Mouse (Mus musculus): ENCODE results near the gene Bank1. TPM values are rescaled to one million over a fixed set of nuclear protein-coding genes. Genes with fewer than 3 reads are reported as not detected.

Bank1 gene
- total and polyA plus RNA-seq, 2 experiments from 2014 or later, result 0.10 to 0.25 TPM

DNA sequence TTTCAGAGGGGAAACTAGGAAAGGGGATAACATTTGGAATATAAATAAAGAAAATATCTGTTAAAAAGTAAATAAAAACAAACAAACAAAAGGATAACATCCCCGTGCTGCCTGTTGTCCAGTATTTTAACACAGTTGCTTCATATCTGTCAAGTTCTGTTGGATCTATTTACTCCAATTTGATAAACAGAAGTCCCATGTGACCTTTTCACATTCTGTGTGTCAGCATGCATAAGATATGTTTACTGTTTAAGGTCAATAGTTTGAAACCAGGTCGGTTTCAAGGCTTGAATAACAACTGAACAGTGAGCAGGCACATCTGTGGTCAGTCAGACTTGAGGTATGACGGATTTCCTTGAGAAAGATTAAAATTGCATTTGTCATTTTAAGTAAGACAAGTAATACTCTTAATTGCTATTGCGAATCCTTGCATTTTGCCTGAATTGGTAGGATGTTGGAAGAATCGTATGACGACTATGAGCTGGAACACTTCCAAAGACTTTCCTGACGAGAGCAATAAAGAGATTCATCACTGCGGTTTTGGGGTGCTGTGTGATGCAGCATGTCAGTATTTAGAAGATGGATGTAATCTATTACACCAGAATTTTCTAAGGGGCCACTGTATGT is 60.8 kb downstream of the Bank1 start:
- ATAC-seq (no peak), DNase-seq (ENCODE audit: low spot score) (no peak)
- 84% methylated on average over 8 of the region's 8 CpGs for WGBS
- Histone ChIP-seq H3K4me1 (ENCODE audit: insufficient read depth, low read length) (no peaks in the 10 kb centered on the region), H3K27me3 (ENCODE audit: insufficient read depth, low read length) (no peaks in the 10 kb centered on the region), H3K9me3 (ENCODE audit: low read length) (no peaks in the 10 kb centered on the region), H3K36me3 (ENCODE audit: insufficient read depth, low read length) (no peaks in the 10 kb centered on the region), H3K4me3 (ENCODE audit: low read length) (no peak overlapping the region), H3K27ac (no peak overlapping the region), H3K4me2 (ENCODE audit: low read depth, low read length) (no peak overlapping the region), H3K9ac (replicated peaks; ENCODE audit: low read length) (no peak overlapping the region)
- TF ChIP-seq CTCF (IDR thresholded peaks at IDR 0.05; ENCODE audit: low read depth), result no peak

DNA sequence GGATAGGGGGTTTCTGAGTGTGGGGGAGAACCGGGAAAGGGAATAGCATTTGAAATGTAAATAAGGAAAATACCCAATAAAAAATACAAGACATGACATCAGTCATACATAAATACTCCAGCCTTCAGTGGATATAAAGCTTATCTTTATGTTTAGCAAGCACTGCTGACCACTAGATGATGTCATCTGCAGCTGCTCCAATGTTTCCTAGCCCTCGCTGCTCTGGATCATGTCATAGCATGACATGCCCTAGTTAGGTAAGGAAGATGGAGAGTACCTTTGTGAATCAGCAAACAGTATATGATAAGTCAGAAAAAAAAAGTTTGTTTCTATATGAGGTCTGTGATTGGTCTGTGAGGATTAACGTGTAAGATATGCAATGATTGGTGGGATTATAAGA is 68.1 kb downstream of the Bank1 start:
- TF ChIP-seq CTCF (IDR thresholded peaks at IDR 0.05; ENCODE audit: low read depth), result no peak
- WGBS, result 87% methylated on average over 3 of the region's 3 CpGs
- H3K27ac ChIP-seq, result no peak overlapping the region

DNA sequence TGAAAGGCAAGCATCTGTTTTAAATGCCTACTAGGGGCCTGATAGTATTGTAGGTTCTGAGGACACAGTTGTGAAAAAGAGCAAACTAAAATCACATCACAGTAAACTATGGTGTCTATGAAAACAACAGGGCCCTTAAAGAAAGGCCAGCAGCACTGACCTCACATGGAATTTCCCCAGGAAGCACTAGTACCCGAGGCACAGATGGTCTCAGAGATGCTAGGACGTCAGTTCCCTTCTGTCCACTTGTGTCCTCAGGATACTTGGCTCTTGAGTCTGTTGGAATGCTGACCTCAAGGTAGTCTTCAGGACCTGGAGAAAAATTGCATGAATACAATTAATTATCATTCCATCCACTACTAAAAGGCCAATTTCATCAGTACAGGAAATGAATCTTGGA is 71.2 kb downstream of the Bank1 start:
- 59% methylated on average over 2 of the region's 2 CpGs for WGBS
- H3K36me3 ChIP-seq (ENCODE audit: insufficient read depth, low read length), result no peaks in the 10 kb centered on the region
- H3K4me1 ChIP-seq (ENCODE audit: insufficient read depth, low read length), result no peaks in the 10 kb centered on the region
- DNase-seq (ENCODE audit: low spot score) (no peak), ATAC-seq (no peak)
- no peak overlapping the region for H3K4me3 ChIP-seq (ENCODE audit: low read length)
- no peak for TF ChIP-seq CTCF (IDR thresholded peaks at IDR 0.05; ENCODE audit: low read depth)
- H3K9ac ChIP-seq (replicated peaks; ENCODE audit: low read length), result no peak overlapping the region
- no peak overlapping the region for H3K27ac ChIP-seq
- no peaks in the 10 kb centered on the region for H3K27me3 ChIP-seq (ENCODE audit: insufficient read depth, low read length)
- no peaks in the 10 kb centered on the region for H3K9me3 ChIP-seq (ENCODE audit: low read length)
- H3K4me2 ChIP-seq (ENCODE audit: low read depth, low read length), result no peak overlapping the region

More for the DNA sequence above, 68.1 kb downstream of the Bank1 start:
- H3K27me3 ChIP-seq (ENCODE audit: insufficient read depth, low read length), result no peaks in the 10 kb centered on the region
- no peak for ATAC-seq
- H3K4me1 ChIP-seq (ENCODE audit: insufficient read depth, low read length), result no peaks in the 10 kb centered on the region
- H3K36me3 ChIP-seq (ENCODE audit: insufficient read depth, low read length), result no peaks in the 10 kb centered on the region
- H3K9me3 ChIP-seq (ENCODE audit: low read length), result no peaks in the 10 kb centered on the region
- DNase-seq (ENCODE audit: low spot score), result no peak
- no peak overlapping the region for H3K4me2 ChIP-seq (ENCODE audit: low read depth, low read length)
- H3K9ac ChIP-seq (replicated peaks; ENCODE audit: low read length), result no peak overlapping the region
- no peak overlapping the region for H3K4me3 ChIP-seq (ENCODE audit: low read length)

DNA sequence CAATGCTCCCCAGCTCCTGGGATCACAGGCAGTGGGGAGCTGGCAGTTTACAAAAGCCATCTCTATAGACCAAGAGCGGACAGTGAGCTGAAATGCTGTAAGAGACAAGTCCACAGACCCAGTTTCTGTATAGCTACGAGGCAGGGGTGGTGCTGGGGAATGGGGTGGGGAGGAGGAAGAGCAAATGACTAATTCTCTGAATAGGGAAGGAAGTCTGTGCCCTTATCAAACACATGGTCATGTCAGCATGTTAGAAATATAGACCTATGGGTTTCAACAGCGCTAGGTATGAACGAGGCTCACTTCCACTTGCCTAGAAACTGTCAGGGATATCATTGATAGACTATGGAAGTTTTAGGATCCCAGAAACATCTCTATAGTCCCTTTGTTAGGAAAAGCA is 73.0 kb downstream of the Bank1 start:
- WGBS, result 83% methylated on average over 4 of the region's 4 CpGs
- ATAC-seq (no peak), DNase-seq (ENCODE audit: low spot score) (no peak)
- no peak for TF ChIP-seq CTCF (IDR thresholded peaks at IDR 0.05; ENCODE audit: low read depth)
- H3K9ac ChIP-seq (replicated peaks; ENCODE audit: low read length), result no peak overlapping the region
- no peaks in the 10 kb centered on the region for H3K4me1 ChIP-seq (ENCODE audit: insufficient read depth, low read length)
- H3K27me3 ChIP-seq (ENCODE audit: insufficient read depth, low read length), result no peaks in the 10 kb centered on the region
- H3K4me3 ChIP-seq (ENCODE audit: low read length), result no peak overlapping the region
- no peak overlapping the region for H3K4me2 ChIP-seq (ENCODE audit: low read depth, low read length)
- H3K27ac ChIP-seq, result no peak overlapping the region
- no peaks in the 10 kb centered on the region for H3K36me3 ChIP-seq (ENCODE audit: insufficient read depth, low read length)
- H3K9me3 ChIP-seq (ENCODE audit: low read length), result no peaks in the 10 kb centered on the region

DNA sequence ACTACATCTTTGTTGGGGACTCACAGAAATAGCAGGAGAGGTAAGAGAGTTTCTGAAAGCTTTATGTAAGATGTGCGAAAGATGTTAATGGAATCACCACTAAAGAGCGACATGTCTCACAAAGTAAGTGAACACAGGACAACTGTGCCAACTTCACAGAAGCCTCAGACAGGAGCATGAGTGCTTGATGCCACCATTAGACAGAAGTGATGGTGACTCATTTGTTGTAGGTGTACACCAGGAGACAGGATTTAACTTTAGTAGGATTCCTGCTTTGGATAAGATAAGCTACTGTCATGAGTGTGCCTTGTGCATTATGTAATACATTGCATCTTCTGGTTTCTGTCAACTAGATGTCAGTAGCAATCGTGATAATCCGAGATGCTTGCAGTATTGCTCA is 74.3 kb downstream of the Bank1 start:
- H3K9ac ChIP-seq (replicated peaks; ENCODE audit: low read length), result no peak overlapping the region
- no peak for ATAC-seq
- H3K4me2 ChIP-seq (ENCODE audit: low read depth, low read length), result no peak overlapping the region
- no peaks in the 10 kb centered on the region for H3K9me3 ChIP-seq (ENCODE audit: low read length)
- DNase-seq (ENCODE audit: low spot score), result no peak
- no peak for TF ChIP-seq CTCF (IDR thresholded peaks at IDR 0.05; ENCODE audit: low read depth)
- no peak overlapping the region for H3K4me3 ChIP-seq (ENCODE audit: low read length)
- H3K27me3 ChIP-seq (ENCODE audit: insufficient read depth, low read length), result no peaks in the 10 kb centered on the region
- no peaks in the 10 kb centered on the region for H3K4me1 ChIP-seq (ENCODE audit: insufficient read depth, low read length)
- 95% methylated on average over 4 of the region's 4 CpGs for WGBS
- no peaks in the 10 kb centered on the region for H3K36me3 ChIP-seq (ENCODE audit: insufficient read depth, low read length)
- no peak overlapping the region for H3K27ac ChIP-seq

DNA sequence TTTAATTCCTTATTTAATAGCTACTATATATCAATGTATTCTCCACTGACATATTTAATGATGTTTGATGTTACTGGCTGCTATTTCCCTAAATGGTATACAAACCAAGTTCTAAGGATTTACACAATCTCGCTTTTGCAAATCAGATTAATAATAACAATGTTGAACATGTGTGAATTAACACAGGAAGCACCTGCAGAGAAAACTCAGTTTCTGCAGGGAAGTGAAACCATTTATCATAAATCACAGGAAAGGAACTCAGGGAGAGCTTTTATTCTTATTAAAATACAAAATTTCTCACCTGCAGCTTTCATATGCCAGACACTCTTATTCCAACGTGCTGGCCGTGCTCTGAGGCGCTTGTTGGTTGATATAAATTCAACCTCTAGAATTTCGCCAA is 78.5 kb downstream of the Bank1 start:
- Histone ChIP-seq H3K4me1 (ENCODE audit: insufficient read depth, low read length) (no peaks in the 10 kb centered on the region), H3K27ac (no peak overlapping the region), H3K27me3 (ENCODE audit: insufficient read depth, low read length) (no peaks in the 10 kb centered on the region), H3K9ac (replicated peaks; ENCODE audit: low read length) (no peak overlapping the region), H3K4me3 (ENCODE audit: low read length) (no peak overlapping the region), H3K4me2 (ENCODE audit: low read depth, low read length) (no peak overlapping the region), H3K9me3 (ENCODE audit: low read length) (no peaks in the 10 kb centered on the region), H3K36me3 (ENCODE audit: insufficient read depth, low read length) (no peaks in the 10 kb centered on the region)
- TF ChIP-seq CTCF (IDR thresholded peaks at IDR 0.05; ENCODE audit: low read depth), result no peak
- WGBS, result 75% methylated on average over 5 of the region's 5 CpGs
- DNase-seq (ENCODE audit: low spot score) (no peak), ATAC-seq (no peak)

DNA sequence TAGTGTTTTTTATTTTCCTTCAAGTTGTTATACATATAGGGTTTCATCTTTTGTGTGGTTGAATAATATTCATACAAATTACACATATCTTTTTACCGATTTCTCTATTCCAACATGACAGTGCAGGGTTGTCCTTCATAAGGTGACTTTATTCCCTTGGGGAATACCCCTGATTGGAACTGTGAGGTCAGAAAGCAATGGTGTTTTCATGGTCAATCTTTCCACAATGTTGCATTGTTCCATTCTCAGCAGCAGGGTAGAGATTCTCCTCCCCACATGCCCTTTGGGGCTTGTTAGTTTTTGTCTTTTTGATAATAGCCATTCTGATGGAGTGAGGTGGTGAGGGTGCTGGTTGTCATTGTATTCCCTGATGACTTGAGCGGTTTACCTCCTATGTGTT is 80.9 kb downstream of the Bank1 start:
- H3K36me3 ChIP-seq (ENCODE audit: insufficient read depth, low read length), result no peaks in the 10 kb centered on the region
- DNase-seq (ENCODE audit: low spot score), result no peak
- H3K27me3 ChIP-seq (ENCODE audit: insufficient read depth, low read length), result no peaks in the 10 kb centered on the region
- 31% methylated on average over 2 of the region's 2 CpGs for WGBS
- H3K27ac ChIP-seq, result no peak overlapping the region
- no peak for ATAC-seq
- H3K9me3 ChIP-seq (ENCODE audit: low read length), result no peaks in the 10 kb centered on the region
- no peak overlapping the region for H3K4me2 ChIP-seq (ENCODE audit: low read depth, low read length)
- H3K9ac ChIP-seq (replicated peaks; ENCODE audit: low read length), result no peak overlapping the region
- no peak overlapping the region for H3K4me3 ChIP-seq (ENCODE audit: low read length)
- no peaks in the 10 kb centered on the region for H3K4me1 ChIP-seq (ENCODE audit: insufficient read depth, low read length)
- no peak for TF ChIP-seq CTCF (IDR thresholded peaks at IDR 0.05; ENCODE audit: low read depth)

Data from hindbrain, postnatal 0 days (tissue).